8 mouse cellular contexts compared by ENCODE assay signal in genomic region chr5:149537796-149538511, GRCm38 (mm10). TPM values are rescaled to one million over a fixed set of nuclear protein-coding genes. Genes with fewer than 3 reads are reported as not detected.
A peak's percentile ranks its signal among the peaks of the same experiment; 100 is the strongest.
DNase-seq lines count a peak whose midpoint lies in the region; ATAC-seq lines count a peak whose summit lies in the region.

No protein-coding gene starts in this region.

- H3K27me3 ChIP-seq in hindbrain, embryonic 10.5 days (ENCODE audit: insufficient read depth, poor library complexity, severe bottlenecking), result 0 out of 2 replicates have a peak, but pooled peaks cover 2% of the 10 kb centered on the region
- H3K27me3 ChIP-seq in hindbrain, embryonic 11.5 days (ENCODE audit: control insufficient read depth, insufficient read depth, low read length), result no peaks in the 10 kb centered on the region
- H3K27me3 ChIP-seq in hindbrain, embryonic 15.5 days, result no peaks in the 10 kb centered on the region
- H3K27me3 ChIP-seq in midbrain, embryonic 14.5 days (ENCODE audit: control insufficient read depth, insufficient read depth, low read length), result no peaks in the 10 kb centered on the region

- ATAC-seq in hindbrain, embryonic 11.5 days (ENCODE audit: low FRiP score), result no peak
- ATAC-seq in hindbrain, embryonic 15.5 days (ENCODE audit: low FRiP score, low read depth), result peak; percentile 54; the same call in 1 of the 2 replicates
- peak; percentile 46; the same call in 1 of the 2 replicates for ATAC-seq in midbrain, embryonic 14.5 days (ENCODE audit: low FRiP score, low TSS enrichment)
- ATAC-seq in monocyte, adult 5-6 weeks (replicated peaks; ENCODE audit: insufficient number of reproducible peaks, low FRiP score, low TSS enrichment, poor library complexity, severe bottlenecking), result no peak

- no peaks in the 10 kb centered on the region for H3K36me3 ChIP-seq in hindbrain, embryonic 10.5 days
- no peaks in the 10 kb centered on the region for H3K36me3 ChIP-seq in hindbrain, embryonic 11.5 days (ENCODE audit: control insufficient read depth, insufficient read depth, low read length)
- H3K36me3 ChIP-seq in hindbrain, embryonic 15.5 days, result no peaks in the 10 kb centered on the region
- no peaks in the 10 kb centered on the region for H3K36me3 ChIP-seq in midbrain, embryonic 14.5 days (ENCODE audit: control insufficient read depth, insufficient read depth, low read length)

- no peak overlapping the region for H3K4me3 ChIP-seq in hindbrain, embryonic 10.5 days
- H3K4me3 ChIP-seq in hindbrain, embryonic 11.5 days (ENCODE audit: low read depth, low read length), result no peak overlapping the region
- no peak overlapping the region for H3K4me3 ChIP-seq in hindbrain, embryonic 15.5 days
- H3K4me3 ChIP-seq in midbrain, embryonic 14.5 days (replicated peaks; ENCODE audit: low read depth, low read length), result no peak overlapping the region; the same call in 1 of the 2 replicates

- no peak overlapping the region for H3K4me2 ChIP-seq in hindbrain, embryonic 11.5 days (replicated peaks; ENCODE audit: low read depth, low read length)
- H3K4me2 ChIP-seq in hindbrain, embryonic 15.5 days, result peak overlapping the region; percentile 40
- H3K4me2 ChIP-seq in midbrain, embryonic 14.5 days (ENCODE audit: low read length), result 0 out of 2 replicates have a peak overlapping the region, but pooled peaks have one; percentile 2

- no peak overlapping the region for H3K9ac ChIP-seq in hindbrain, embryonic 11.5 days (ENCODE audit: low read depth, low read length)
- H3K9ac ChIP-seq in hindbrain, embryonic 15.5 days, result no peak overlapping the region
- H3K9ac ChIP-seq in midbrain, embryonic 14.5 days (replicated peaks; ENCODE audit: low read length), result no peak overlapping the region

- 58% methylated on average over 16 of the region's 16 CpGs for WGBS in hindbrain, embryonic 10.5 days
- WGBS in hindbrain, embryonic 11.5 days, result 61% methylated on average over 16 of the region's 16 CpGs
- 28% methylated on average over 16 of the region's 16 CpGs for WGBS in hindbrain, embryonic 15.5 days
- WGBS in midbrain, embryonic 14.5 days, result 35% methylated on average over 16 of the region's 16 CpGs

- H3K9me3 ChIP-seq in hindbrain, embryonic 10.5 days, result no peaks in the 10 kb centered on the region
- H3K9me3 ChIP-seq in hindbrain, embryonic 11.5 days (ENCODE audit: control insufficient read depth, low read length), result no peaks in the 10 kb centered on the region
- no peaks in the 10 kb centered on the region for H3K9me3 ChIP-seq in hindbrain, embryonic 15.5 days
- H3K9me3 ChIP-seq in midbrain, embryonic 14.5 days (ENCODE audit: control insufficient read depth, low read length), result no peaks in the 10 kb centered on the region

- DNase-seq in hindbrain, embryonic 10.5 days (ENCODE audit: low spot score), result peak; percentile 20
- no peak for DNase-seq in hindbrain, embryonic 11.5 days (ENCODE audit: low spot score)
- peak; percentile 67 for DNase-seq in embryo, embryonic 11 days
- DNase-seq in midbrain, embryonic 14.5 days, result peak; percentile 73
- DNase-seq in T-cell, adult 2 months (ENCODE audit: low spot score), result no peak
- no peak for DNase-seq in kidney, adult 11 months

- no peak overlapping the region for H3K27ac ChIP-seq in hindbrain, embryonic 10.5 days
- no peak overlapping the region for H3K27ac ChIP-seq in hindbrain, embryonic 11.5 days (ENCODE audit: low read depth, low read length)
- H3K27ac ChIP-seq in hindbrain, embryonic 15.5 days (replicated peaks), result no peak overlapping the region
- H3K27ac ChIP-seq in midbrain, embryonic 14.5 days (replicated peaks; ENCODE audit: low read depth, low read length), result peak overlapping the region; percentile 46; the same call in 1 of the 2 replicates

- H3K4me1 ChIP-seq in hindbrain, embryonic 10.5 days (replicated peaks), result peaks cover 5% of the 10 kb centered on the region; the same call in 1 of the 2 replicates
- no peaks in the 10 kb centered on the region for H3K4me1 ChIP-seq in hindbrain, embryonic 11.5 days (replicated peaks; ENCODE audit: control insufficient read depth, insufficient read depth, low read length)
- peaks cover 11% of the 10 kb centered on the region for H3K4me1 ChIP-seq in hindbrain, embryonic 15.5 days (replicated peaks)
- H3K4me1 ChIP-seq in midbrain, embryonic 14.5 days (ENCODE audit: control insufficient read depth, insufficient read depth, low read length), result peaks cover 8% of the 10 kb centered on the region

RNA-seq across cellular contexts. Expression of gene Wdr95, which starts 9.5 kb away (rescaled TPM):
- 0.08 TPM in 1 of 2 replicates, not detected in the other for polyA plus RNA-seq in hindbrain, embryonic 10.5 days (2016; fragmentation: Nextera tagmentation; extraction: Ambion mirVana)
- polyA plus RNA-seq in hindbrain, embryonic 11.5 days (2014; fragmentation: Nextera tagmentation; extraction: Ambion mirVana), result not detected in 2 replicates
- polyA plus RNA-seq in hindbrain, embryonic 15.5 days (2015; fragmentation: Nextera tagmentation; extraction: Ambion mirVana), result 0.13 and 0.43 TPM in 2 replicates
- 0.30 TPM in 1 of 2 replicates, not detected in the other for polyA plus RNA-seq in midbrain, embryonic 14.5 days (2014; fragmentation: Nextera tagmentation; extraction: Ambion mirVana)
- 4.4 to 5.9 TPM (median 4.7 TPM) in 3 replicates for total RNA-seq in monocyte, adult 5-6 weeks (2017)

Comparison
In these comparisons a context has a peak if more than half of its experiments do, and no peak if none do; other contexts are left out.
1. DNase-seq: peak in hindbrain, embryonic 10.5 days (single experiment), embryo, embryonic 11 days (single experiment) and midbrain, embryonic 14.5 days (single experiment); none in hindbrain, embryonic 11.5 days (single experiment), T-cell, adult 2 months (single experiment) and kidney, adult 11 months (single experiment).
2. ATAC-seq: peak in hindbrain, embryonic 15.5 days (single experiment) and midbrain, embryonic 14.5 days (single experiment); none in hindbrain, embryonic 11.5 days (single experiment) and monocyte, adult 5-6 weeks (single experiment).